Mouse (Mus musculus): ENCODE measurements around the gene Polr3e. TPM values are rescaled to one million over a fixed set of nuclear protein-coding genes. Genes with fewer than 3 reads are reported as not detected.

Gene Polr3e
- total and polyA plus RNA-seq, 2 experiments, result 4.7 to 8.7 TPM

DNA sequence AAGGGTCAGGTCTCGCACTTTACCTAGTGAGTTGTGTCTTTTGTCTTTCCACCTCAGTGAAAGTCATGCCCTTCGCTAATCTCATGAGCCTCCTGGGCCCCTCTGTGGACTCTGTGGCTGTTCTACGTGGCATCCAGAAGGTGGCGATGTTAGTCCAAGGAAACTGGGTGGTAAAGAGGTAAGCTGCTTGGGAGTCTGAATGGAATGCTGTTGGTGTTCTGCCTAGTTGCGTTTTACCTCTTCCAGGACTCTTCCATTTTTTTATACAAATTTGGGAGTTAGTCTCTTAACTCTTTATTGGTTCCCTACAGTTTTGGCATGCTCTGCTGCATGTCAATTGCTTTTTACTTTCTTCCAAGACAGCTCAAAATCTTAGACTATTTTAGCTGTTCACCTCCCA is 17.2 kb downstream of the Polr3e start:
- DNase-seq (ENCODE audit: extremely low read depth, low read depth, low spot score), result peak; percentile 39
- Histone ChIP-seq H3K9ac (ENCODE audit: low read depth, low read length) (no peak overlapping the region), H3K4me1 (ENCODE audit: control insufficient read depth, insufficient read depth, low read length) (no peaks in the 10 kb centered on the region), H3K27me3 (ENCODE audit: control insufficient read depth, insufficient read depth, low read length) (no peaks in the 10 kb centered on the region), H3K79me2 (ENCODE audit: control insufficient read depth, insufficient read depth, low read length) (no peaks in the 10 kb centered on the region), H3K27ac (replicated peaks; ENCODE audit: insufficient read depth, low read depth, low read length) (no peak overlapping the region), H3K4me3 (ENCODE audit: insufficient read depth, low read depth, low read length) (no peak overlapping the region), H3K36me3 (ENCODE audit: control insufficient read depth, insufficient read depth, low read length) (peaks cover 42% of the 10 kb centered on the region)
- no peak for TF ChIP-seq POLR2A (IDR thresholded peaks at IDR 0.05; ENCODE audit: extremely low read depth, insufficient read depth, low read length)
- TF ChIP-seq CTCF (IDR thresholded peaks at IDR 0.05; ENCODE audit: low read depth, low read length), result peak; percentile 78
- 52% methylated on average over 5 of the region's 5 CpGs for WGBS

DNA sequence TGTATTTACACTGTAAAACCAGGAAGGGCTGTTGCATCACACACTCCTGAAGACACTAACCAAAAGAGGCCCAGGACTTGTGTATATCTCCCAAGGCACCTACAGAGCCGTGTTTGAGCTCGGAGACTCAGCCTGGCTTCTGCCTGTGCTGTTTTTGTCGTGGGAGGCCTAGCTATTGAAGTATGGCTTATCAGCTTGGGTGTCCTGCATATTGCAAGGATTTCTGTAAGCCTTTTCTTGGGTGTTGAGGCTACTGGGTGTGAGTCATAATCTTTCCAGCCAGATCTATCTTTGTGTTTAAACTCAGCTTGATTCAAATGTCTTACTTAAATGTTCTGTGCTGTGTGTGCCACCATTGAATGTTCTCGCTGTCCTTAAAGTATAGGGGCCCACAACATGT is 19.0 kb downstream of the Polr3e start:
- DNase-seq (ENCODE audit: extremely low read depth, low read depth, low spot score), result no peak
- Histone ChIP-seq H3K36me3 (ENCODE audit: control insufficient read depth, insufficient read depth, low read length) (peaks cover 40% of the 10 kb centered on the region), H3K27ac (replicated peaks; ENCODE audit: insufficient read depth, low read depth, low read length) (no peak overlapping the region), H3K9ac (ENCODE audit: low read depth, low read length) (no peak overlapping the region), H3K27me3 (ENCODE audit: control insufficient read depth, insufficient read depth, low read length) (no peaks in the 10 kb centered on the region), H3K4me3 (ENCODE audit: insufficient read depth, low read depth, low read length) (no peak overlapping the region), H3K79me2 (ENCODE audit: control insufficient read depth, insufficient read depth, low read length) (no peaks in the 10 kb centered on the region), H3K4me1 (ENCODE audit: control insufficient read depth, insufficient read depth, low read length) (no peaks in the 10 kb centered on the region)
- 91% methylated on average over 4 of the region's 4 CpGs for WGBS
- TF ChIP-seq POLR2A (IDR thresholded peaks at IDR 0.05; ENCODE audit: extremely low read depth, insufficient read depth, low read length), result no peak
- TF ChIP-seq CTCF (IDR thresholded peaks at IDR 0.05; ENCODE audit: low read depth, low read length), result no peak

DNA sequence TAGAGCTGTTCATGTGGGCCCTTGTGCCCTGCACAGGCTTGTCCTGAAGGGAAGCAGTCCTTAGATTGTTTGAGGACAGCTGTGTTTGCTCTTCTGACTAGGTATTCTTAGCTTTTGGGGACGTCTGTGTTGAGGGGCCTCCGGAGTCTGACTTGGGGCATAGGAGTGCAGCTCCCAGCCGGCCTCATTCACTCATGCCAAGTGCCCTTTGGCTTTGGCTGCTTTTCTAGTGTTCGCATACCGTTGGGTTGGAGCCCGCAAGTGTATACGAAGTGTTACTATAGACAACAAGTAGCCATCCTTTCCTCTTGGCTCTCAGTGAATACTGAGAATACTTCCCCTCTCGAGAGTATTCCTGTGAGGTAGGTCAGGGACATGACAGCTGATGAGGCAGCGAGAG is 20.7 kb downstream of the Polr3e start:
- Histone ChIP-seq H3K36me3 (ENCODE audit: control insufficient read depth, insufficient read depth, low read length) (peaks cover 49% of the 10 kb centered on the region), H3K9ac (ENCODE audit: low read depth, low read length) (no peak overlapping the region), H3K4me1 (ENCODE audit: control insufficient read depth, insufficient read depth, low read length) (no peaks in the 10 kb centered on the region), H3K4me3 (ENCODE audit: insufficient read depth, low read depth, low read length) (no peak overlapping the region), H3K27me3 (ENCODE audit: control insufficient read depth, insufficient read depth, low read length) (no peaks in the 10 kb centered on the region), H3K79me2 (ENCODE audit: control insufficient read depth, insufficient read depth, low read length) (no peaks in the 10 kb centered on the region), H3K27ac (replicated peaks; ENCODE audit: insufficient read depth, low read depth, low read length) (no peak overlapping the region)
- 79% methylated on average over 9 of the region's 9 CpGs for WGBS
- TF ChIP-seq CTCF (IDR thresholded peaks at IDR 0.05; ENCODE audit: low read depth, low read length), result no peak
- no peak for TF ChIP-seq POLR2A (IDR thresholded peaks at IDR 0.05; ENCODE audit: extremely low read depth, insufficient read depth, low read length)
- no peak for DNase-seq (ENCODE audit: extremely low read depth, low read depth, low spot score)

DNA sequence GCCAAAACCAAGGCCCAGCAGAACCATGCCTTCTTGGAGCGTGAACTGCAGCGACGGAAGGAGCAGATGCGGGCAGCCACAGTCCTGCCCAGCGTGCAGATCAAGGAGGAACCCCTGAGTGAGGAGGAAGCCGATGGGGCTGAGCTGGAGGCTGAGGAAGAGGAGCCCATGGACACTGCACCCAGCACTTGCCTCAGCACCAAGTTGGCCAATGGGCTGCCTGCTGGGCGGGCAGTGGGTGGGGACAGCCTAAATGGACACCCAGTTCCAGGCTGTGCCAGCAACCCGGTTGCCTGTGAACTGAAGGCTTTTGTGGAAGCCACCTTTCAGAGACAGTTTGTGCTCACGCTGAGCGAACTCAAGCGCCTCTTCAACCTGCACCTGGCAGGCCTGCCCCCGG is 22.8 kb downstream of the Polr3e start:
- WGBS, result 89% methylated on average over 12 of the region's 12 CpGs
- H3K9ac ChIP-seq (ENCODE audit: low read depth, low read length), result no peak overlapping the region
- no peaks in the 10 kb centered on the region for H3K4me1 ChIP-seq (ENCODE audit: control insufficient read depth, insufficient read depth, low read length)
- H3K27ac ChIP-seq (replicated peaks; ENCODE audit: insufficient read depth, low read depth, low read length), result no peak overlapping the region
- no peak overlapping the region for H3K4me3 ChIP-seq (ENCODE audit: insufficient read depth, low read depth, low read length)
- peaks cover 50% of the 10 kb centered on the region for H3K36me3 ChIP-seq (ENCODE audit: control insufficient read depth, insufficient read depth, low read length)
- DNase-seq (ENCODE audit: extremely low read depth, low read depth, low spot score), result no peak
- H3K79me2 ChIP-seq (ENCODE audit: control insufficient read depth, insufficient read depth, low read length), result no peaks in the 10 kb centered on the region
- TF ChIP-seq CTCF (IDR thresholded peaks at IDR 0.05; ENCODE audit: low read depth, low read length) (no peak), POLR2A (IDR thresholded peaks at IDR 0.05; ENCODE audit: extremely low read depth, insufficient read depth, low read length) (no peak)
- no peaks in the 10 kb centered on the region for H3K27me3 ChIP-seq (ENCODE audit: control insufficient read depth, insufficient read depth, low read length)

DNA sequence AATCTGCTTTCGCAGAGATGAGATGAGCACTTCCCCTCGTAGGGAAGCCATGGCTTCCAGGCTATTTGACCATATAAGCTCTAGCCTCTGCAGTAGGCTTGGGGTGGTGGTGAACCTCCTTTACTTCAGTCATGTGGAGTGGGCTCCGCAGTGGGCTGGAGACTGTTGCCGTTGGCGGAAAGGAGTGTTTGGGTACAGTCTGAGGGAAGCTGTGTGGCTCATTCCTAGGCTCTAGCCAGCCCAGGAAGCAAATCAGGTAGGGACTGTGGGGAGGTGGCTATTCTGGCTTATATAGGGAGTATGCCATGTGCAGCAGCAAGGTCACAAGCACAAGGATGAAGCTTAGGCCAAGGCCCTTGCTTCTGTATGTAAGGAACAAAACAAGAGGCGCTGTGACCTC is 23.7 kb downstream of the Polr3e start:
- no peak overlapping the region for H3K27ac ChIP-seq (replicated peaks; ENCODE audit: insufficient read depth, low read depth, low read length)
- H3K4me1 ChIP-seq (ENCODE audit: control insufficient read depth, insufficient read depth, low read length), result no peaks in the 10 kb centered on the region
- no peak for DNase-seq (ENCODE audit: extremely low read depth, low read depth, low spot score)
- no peaks in the 10 kb centered on the region for H3K79me2 ChIP-seq (ENCODE audit: control insufficient read depth, insufficient read depth, low read length)
- 93% methylated on average over 6 of the region's 6 CpGs for WGBS
- H3K9ac ChIP-seq (ENCODE audit: low read depth, low read length), result no peak overlapping the region
- peaks cover 48% of the 10 kb centered on the region for H3K36me3 ChIP-seq (ENCODE audit: control insufficient read depth, insufficient read depth, low read length)
- H3K4me3 ChIP-seq (ENCODE audit: insufficient read depth, low read depth, low read length), result no peak overlapping the region
- TF ChIP-seq POLR2A (IDR thresholded peaks at IDR 0.05; ENCODE audit: extremely low read depth, insufficient read depth, low read length), result no peak
- no peak for TF ChIP-seq CTCF (IDR thresholded peaks at IDR 0.05; ENCODE audit: low read depth, low read length)
- no peaks in the 10 kb centered on the region for H3K27me3 ChIP-seq (ENCODE audit: control insufficient read depth, insufficient read depth, low read length)

DNA sequence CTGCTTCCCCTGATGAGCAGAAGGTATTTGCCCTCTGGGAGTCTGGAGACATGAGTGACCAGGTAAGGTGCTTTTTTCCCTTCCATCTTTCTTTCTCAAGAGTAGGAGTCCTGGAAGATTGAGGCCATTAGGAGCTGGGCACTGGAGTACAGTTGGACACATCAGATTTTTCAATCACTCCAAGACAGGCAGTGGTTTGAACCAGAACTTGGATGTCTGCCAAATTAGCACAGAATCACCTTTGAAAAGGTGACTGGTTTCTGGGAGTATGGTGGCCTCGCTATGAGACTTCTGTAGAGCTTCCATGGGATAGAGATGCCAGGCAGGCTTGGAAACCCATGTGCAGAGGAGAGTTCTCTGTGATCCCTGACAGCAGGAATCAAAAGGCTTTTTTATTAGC is 25.0 kb downstream of the Polr3e start:
- Histone ChIP-seq H3K27ac (replicated peaks; ENCODE audit: insufficient read depth, low read depth, low read length) (no peak overlapping the region), H3K36me3 (ENCODE audit: control insufficient read depth, insufficient read depth, low read length) (peaks cover 38% of the 10 kb centered on the region), H3K79me2 (ENCODE audit: control insufficient read depth, insufficient read depth, low read length) (no peaks in the 10 kb centered on the region), H3K4me1 (ENCODE audit: control insufficient read depth, insufficient read depth, low read length) (no peaks in the 10 kb centered on the region), H3K27me3 (ENCODE audit: control insufficient read depth, insufficient read depth, low read length) (no peaks in the 10 kb centered on the region), H3K4me3 (ENCODE audit: insufficient read depth, low read depth, low read length) (no peak overlapping the region), H3K9ac (ENCODE audit: low read depth, low read length) (no peak overlapping the region)
- no peak for DNase-seq (ENCODE audit: extremely low read depth, low read depth, low spot score)
- WGBS, result 84% methylated on average over 1 of the region's 1 CpGs
- TF ChIP-seq POLR2A (IDR thresholded peaks at IDR 0.05; ENCODE audit: extremely low read depth, insufficient read depth, low read length), result no peak
- no peak for TF ChIP-seq CTCF (IDR thresholded peaks at IDR 0.05; ENCODE audit: low read depth, low read length)
